Mouse (Mus musculus) hematopoietic stem cell, adult 5-6 weeks (primary cell): ENCODE measurements around the gene Sdk2. TPM values are rescaled to one million over a fixed set of nuclear protein-coding genes. Genes with fewer than 3 reads are reported as not detected.
A peak's percentile ranks its signal among the peaks of the same experiment; 100 is the strongest.

Experiments
- ATAC-seq, 2 experiments: fragments of 125-278 bp in 1 of 2; replicated peaks in 1 of 2; 2 replicates each; pipeline ENCODE4 v1.8.0; 2016 to 2017; ENCODE audit warnings: inconsistent platforms in 2 of 2, mild to moderate bottlenecking in 2 of 2, moderate number of reproducible peaks in 2 of 2, low read depth in 1 of 2, moderate TSS enrichment in 1 of 2; ENCODE audit not compliant: low FRiP score in 2 of 2, poor library complexity in 2 of 2, severe bottlenecking in 2 of 2, insufficient read depth in 1 of 2, low TSS enrichment in 1 of 2
- total RNA-seq: library from RNA; stranded (forward); fragments of 172-1452, 232-1000 nt; gene quantifications from 2 replicates; pipeline ENCODE4 v1.2.3, GENCODE M21; 2017

The Sdk2 gene
- total RNA-seq, 1 experiment from 2014 or later: not detected

- no peak for ATAC-seq
Measured at GRCm38 (mm10) chr11:113752685-113753430, 314.0 kb downstream of the Sdk2 start.

DNA sequence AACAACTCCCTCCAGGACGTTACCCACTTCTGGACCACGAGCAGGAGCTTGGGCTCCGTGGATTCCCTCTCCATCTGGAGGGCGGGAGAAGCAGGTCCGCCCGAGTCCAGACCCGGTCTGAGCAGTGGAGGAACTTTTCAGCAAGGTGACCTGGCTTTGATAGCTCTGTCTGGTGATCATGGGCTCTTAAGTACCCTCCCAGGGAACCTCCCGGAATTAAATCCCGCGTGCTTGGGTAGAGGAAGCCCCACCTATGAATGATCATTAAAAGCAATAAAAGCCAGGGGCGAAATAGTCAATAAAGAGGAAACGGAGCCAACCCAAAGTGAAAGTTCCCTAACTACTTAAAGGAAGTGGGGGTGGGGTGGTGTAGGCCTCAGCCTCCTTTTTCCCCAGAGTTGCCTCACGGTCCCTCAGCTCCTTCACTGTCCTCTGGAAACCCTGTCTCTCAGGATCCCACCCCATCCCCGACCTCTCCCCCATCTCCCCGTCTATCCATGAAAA, 314.6 kb downstream of the Sdk2 start:
- ATAC-seq: 0 out of 4 replicates have a peak, but pooled peaks of 1 of the 2 experiments have one; percentile 18

DNA sequence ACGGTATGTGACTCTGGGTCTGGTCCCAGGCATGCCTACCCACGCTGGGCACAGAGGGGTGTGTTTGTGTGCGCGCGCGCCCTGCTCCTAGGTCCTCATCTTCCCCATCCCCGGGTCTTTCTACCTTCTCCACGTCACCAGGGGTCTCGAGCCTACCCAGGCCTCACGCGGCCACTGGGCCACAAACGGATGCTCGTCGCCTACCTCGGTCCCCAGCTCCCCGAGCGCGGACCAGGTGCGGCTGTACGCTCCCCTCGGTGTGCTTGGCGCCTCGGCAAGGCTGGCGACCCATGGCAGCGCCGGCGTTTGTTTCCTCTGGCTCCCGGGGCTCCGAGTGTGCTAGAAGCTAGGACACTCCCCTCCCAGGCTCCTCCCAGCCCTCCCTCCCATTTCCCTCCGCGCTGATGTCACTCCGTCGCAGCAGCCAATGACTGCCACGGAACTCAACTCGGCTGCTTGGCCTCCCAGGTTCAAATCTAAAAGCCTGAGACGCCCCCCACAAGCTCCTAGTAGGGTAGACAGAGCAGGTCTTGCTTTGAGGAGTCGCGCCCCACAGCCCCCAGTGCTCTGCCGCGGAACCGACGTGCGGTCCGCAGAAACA, 315.3 kb downstream of the Sdk2 start, which contains the start of gene Cdc42ep4:
Gene Cdc42ep4, minus strand, starts transcription at position 398 of the 601 bp plus-strand sequence.
- peak; percentile 66 to 79 for ATAC-seq

DNA sequence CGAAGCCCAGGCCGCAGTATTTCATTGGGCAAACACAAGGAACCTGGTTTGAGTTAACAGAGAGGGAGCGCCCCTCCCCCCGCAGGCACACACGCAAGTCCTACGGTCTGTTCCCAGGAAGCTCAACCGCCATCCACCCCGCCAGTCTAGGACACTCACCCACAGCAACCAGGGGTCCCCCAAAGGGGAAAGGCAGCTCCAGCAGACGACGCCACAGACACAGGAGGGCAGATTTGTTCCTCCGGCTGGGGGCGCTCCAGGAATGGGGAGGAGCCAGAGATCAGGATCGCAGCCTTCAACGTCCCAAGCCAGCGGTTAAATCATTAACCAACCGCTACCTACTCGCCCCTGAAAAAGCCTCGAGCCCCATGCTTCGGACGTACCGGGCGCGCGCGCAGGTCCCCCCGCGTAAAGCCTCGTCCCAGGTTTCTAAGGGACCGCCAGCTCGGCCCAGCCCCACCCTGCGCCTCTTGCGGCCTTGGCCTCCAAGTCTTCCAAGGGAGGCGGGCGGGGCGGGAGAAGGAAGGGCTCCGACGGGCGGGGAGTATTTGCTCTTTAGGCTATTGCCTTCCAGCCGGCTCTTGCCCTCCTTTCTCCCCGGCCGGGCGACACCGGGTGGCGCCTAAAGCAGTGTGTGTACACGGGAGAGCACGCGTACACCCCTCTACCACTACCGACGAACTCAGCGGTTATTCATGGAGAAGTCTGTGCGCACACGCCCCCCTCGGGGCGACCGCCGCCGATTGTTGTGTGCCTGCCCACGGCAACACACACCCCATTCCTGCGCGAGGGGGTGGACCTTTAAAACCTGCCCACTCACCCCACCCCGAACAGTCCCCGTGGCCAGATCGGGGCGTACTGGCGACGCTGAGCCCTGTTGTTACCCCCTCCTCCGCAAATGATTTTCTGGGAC, 316.0 kb downstream of the Sdk2 start:
- peak; percentile 27 to 33 for ATAC-seq

DNA sequence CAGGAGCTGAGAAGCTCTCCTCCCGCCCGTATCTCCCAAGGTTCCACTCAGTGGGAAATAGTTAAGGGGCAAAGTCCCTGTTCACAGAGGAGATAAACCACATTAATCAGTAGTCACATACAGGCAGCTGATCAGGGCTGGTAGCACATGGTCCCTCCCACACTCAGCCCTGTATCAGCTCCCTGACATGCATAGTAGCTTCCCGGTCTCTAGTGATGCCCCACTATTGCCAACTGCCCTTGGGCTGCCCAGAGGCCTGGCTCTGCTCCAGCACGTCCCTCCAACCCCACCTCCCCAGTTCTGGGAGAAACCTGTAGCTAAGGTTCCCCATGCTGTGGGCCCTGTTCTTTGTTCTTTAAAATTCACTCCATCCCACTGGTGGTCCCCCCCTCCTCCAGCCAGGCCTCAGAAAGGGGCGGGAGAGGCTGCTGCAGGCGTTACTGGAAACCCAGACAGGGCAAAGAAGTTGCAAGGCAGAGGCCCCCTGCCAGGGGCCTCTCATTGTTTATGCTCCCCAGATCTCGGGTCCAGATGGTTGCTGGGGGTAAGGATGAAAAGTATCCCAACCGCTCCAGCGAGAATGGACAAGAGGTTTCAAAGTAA, 317.0 kb downstream of the Sdk2 start:
- no peak for ATAC-seq

- ATAC-seq: no peak
Measured at GRCm38 (mm10) chr11:113748797-113749521, 317.9 kb downstream of the Sdk2 start.

- no peak for ATAC-seq
Measured at GRCm38 (mm10) chr11:113747725-113748380, 319.0 kb downstream of the Sdk2 start.

DNA sequence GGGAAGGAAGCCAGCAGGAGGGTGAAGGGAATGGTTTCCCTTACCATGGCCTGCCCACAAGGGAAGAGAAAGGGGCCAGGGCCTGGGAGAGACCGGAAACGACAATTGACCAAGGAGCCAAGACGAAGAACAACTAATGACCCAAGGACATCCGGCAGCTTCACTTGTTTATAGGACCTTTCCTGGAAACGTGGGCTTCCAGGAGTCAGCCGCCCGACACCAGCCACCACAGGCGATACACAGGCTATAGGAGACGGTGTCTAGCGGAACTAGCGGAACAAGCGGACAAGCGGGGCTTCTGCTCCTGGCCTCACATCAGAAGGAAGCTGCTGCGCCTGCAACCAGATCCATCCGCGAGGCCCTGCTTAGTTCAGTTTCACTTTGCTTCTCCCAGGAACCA, 319.8 kb downstream of the Sdk2 start:
- ATAC-seq: peak; percentile 12 to 22; a peak in 1 of 4 replicates

DNA sequence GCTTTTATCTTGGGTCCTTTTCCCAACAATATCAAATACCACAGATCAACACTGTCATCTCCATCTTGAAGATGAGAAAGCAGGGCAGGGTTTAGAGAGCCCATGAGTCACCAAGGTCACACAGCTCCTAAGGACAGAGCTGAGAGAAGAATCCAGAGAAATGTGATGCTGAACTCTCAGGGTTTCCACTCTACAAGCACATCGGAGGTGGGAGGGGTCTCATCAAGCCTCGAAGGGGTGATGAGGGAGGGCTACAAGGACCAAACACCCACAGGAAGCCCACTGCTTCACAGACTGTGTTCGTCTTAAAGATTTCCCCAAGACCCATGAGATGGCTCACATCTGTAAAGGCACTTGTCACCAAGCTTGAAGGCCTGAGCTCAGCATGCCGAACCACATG, 320.9 kb downstream of the Sdk2 start:
- no peak for ATAC-seq

GRCm38 (mm10) chr11:113742998-113743397, 323.8 kb downstream of the Sdk2 start:
- no peak for ATAC-seq

- no peak for ATAC-seq
Measured at GRCm38 (mm10) chr11:113740100-113740499, 326.7 kb downstream of the Sdk2 start.

DNA sequence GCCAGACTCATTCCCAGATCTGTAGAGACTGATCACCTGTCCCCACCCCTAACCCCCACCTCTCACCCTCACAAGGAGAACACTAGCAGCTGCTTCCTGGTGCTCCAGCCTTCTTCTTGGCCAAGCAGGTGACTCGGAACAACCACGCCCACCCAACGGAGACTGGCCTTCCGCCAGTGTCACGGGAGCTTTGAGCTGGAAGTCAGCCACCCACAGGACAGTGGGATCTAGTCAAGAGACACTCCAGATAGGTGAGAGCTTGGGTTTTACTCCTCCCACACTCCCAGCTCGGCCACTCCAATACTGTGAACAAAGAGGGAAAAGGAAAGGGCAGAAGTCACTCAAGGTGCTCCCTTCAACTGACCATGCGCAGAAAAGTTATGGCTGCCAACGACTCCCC, 327.6 kb downstream of the Sdk2 start:
- no peak for ATAC-seq

DNA sequence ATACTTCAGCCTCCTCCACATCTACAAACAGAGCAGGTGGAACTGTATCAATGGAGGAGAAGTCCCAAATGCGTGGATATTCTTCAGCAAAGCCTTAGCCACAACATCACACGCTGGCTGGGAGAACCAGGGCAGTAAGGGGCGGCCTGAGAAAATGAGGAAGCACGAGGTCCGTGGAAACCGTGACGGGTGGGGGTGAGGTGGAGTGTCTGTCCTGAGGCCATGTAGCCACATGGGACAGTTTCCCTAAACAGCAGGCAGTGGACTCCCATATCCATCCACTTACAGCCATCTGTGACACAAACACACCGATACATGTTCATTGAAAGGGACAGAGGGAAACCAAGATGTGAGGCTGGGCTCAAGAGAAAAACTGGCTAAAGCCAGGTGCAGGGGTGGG, 328.9 kb downstream of the Sdk2 start:
- peak; percentile 74 to 78; a peak in 3 of 4 replicates for ATAC-seq

DNA sequence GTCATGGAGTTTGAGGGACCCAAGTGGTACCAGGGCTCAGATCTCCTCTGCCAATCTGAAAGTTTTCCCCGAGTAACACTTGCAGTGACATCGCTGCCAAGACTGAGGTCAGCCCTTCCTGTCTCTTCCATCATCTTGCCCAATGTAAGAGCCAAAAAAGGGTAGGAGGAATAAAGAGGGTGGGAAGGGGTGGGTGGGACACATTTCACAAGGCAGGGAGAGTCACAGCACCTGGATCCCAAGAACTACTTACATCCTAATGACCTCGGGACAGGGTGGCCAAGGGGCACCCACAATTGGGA, 329.3 kb downstream of the Sdk2 start:
- peak in 1 of 2 experiments; percentile 8; a peak in 1 of 4 replicates for ATAC-seq

- no peak for ATAC-seq
Measured at GRCm38 (mm10) chr11:113736848-113737552, 329.8 kb downstream of the Sdk2 start.

GRCm38 (mm10) chr11:113735151-113735550, 331.7 kb downstream of the Sdk2 start:
- ATAC-seq: no peak
